Mouse (Mus musculus) CD4-positive, CD25-positive, alpha-beta regulatory T cell, adult 2 months (primary cell): ENCODE data around the gene Olfr543.

Experiments
- DNase-seq: peaks from one replicate; pipeline ENCODE4 v3.0.0-alpha.2; 2012; ENCODE audit warnings: low read depth, low spot score

Gene Olfr543

GRCm38 (mm10) chr7:102476601-102477000 lies 4.9 kb downstream of the Olfr543 start:
- no peak for DNase-seq

- DNase-seq, result no peak
These were observed 8.8 kb downstream of the Olfr543 start for GRCm38 (mm10) chr7:102472675-102473074.

- no peak for DNase-seq
These were observed 13.9 kb downstream of the Olfr543 start for GRCm38 (mm10) chr7:102467566-102467965.

GRCm38 (mm10) chr7:102458618-102459380 lies 22.7 kb downstream of the Olfr543 start:
- DNase-seq, result no peak

- no peak for DNase-seq
These were observed 35.0 kb downstream of the Olfr543 start for GRCm38 (mm10) chr7:102446438-102446837.

- DNase-seq, result no peak
These were observed 37.2 kb downstream of the Olfr543 start for GRCm38 (mm10) chr7:102444301-102444700.

- no peak for DNase-seq
These were observed 39.0 kb downstream of the Olfr543 start for GRCm38 (mm10) chr7:102442432-102442831.

- DNase-seq, result peak; percentile 97
These were observed 39.7 kb downstream of the Olfr543 start, which contains the start of gene Rrm1 for GRCm38 (mm10) chr7:102441657-102442391. Gene Rrm1, plus strand, starts transcription at chr7:102441695.

- no peak for DNase-seq
These were observed 40.4 kb downstream of the Olfr543 start for GRCm38 (mm10) chr7:102440822-102441656.

- DNase-seq, result no peak
These were observed 47.1 kb downstream of the Olfr543 start for GRCm38 (mm10) chr7:102434344-102434743.
